Mouse (Mus musculus) G1E (cell line): ENCODE results near the gene Prkar2b. TPM values are rescaled to one million over a fixed set of nuclear protein-coding genes. Genes with fewer than 3 reads are reported as not detected.
A peak's percentile ranks its signal among the peaks of the same experiment; 100 is the strongest.

Experiments
- ATAC-seq: 2 replicates; pipeline ENCODE4 v1.8.0; 2016; ENCODE audit warnings: mild to moderate bottlenecking; ENCODE audit not compliant: insufficient number of reproducible peaks, poor library complexity, low FRiP score, severe bottlenecking; ENCODE audit errors: extremely low read depth
- DNase-seq: peaks from one replicate; pipeline ENCODE4 v3.0.0; 2012; ENCODE audit warnings: low spot score
- H3K27me3 ChIP-seq: 2 replicates; pipeline ENCODE4 v1.6.1; 2012; ENCODE audit warnings: mild to moderate bottlenecking, low read length, inconsistent platforms; ENCODE audit not compliant: insufficient read depth
- H3K36me3 ChIP-seq: replicated peaks from 2 replicates; pipeline ENCODE3; 2012; ENCODE audit warnings: mild to moderate bottlenecking, inconsistent platforms
- H3K4me1 ChIP-seq: 2 replicates; pipeline ENCODE4 v1.6.1; 2012; ENCODE audit warnings: low read depth, low read length, inconsistent platforms, mixed read lengths; ENCODE audit not compliant: insufficient read depth
- H3K4me3 ChIP-seq: 2 replicates; pipeline ENCODE4 v1.5.1; 2012; ENCODE audit warnings: low read depth, mild to moderate bottlenecking, inconsistent platforms, low read length, moderate library complexity, mixed read lengths
- H3K9me3 ChIP-seq: replicated peaks from 2 replicates; pipeline ENCODE4 v1.6.1; 2012; ENCODE audit warnings: inconsistent platforms
- CTCF ChIP-seq: IDR thresholded peaks from 2 replicates; pipeline ENCODE4 v1.5.1; 2012; ENCODE audit warnings: low read depth, low read length, inconsistent platforms, mixed read lengths
- GATA1 ChIP-seq: IDR thresholded peaks from 2 replicates; pipeline ENCODE4 v1.6.1; 2012; ENCODE audit warnings: borderline replicate concordance, low read length, inconsistent platforms, mixed read lengths
- GATA2 ChIP-seq: IDR thresholded peaks from 2 replicates; pipeline ENCODE4 v1.6.1; 2012; ENCODE audit warnings: low read depth, low read length, inconsistent platforms, borderline replicate concordance
- POLR2AphosphoS5 ChIP-seq: IDR thresholded peaks from 2 replicates; pipeline ENCODE4 v1.6.1; 2012; ENCODE audit warnings: low read depth, low read length, inconsistent platforms; ENCODE audit not compliant: insufficient replicate concordance
- TAL1 ChIP-seq: conservative IDR thresholded peaks from 2 replicates; pipeline ENCODE4 v1.6.1; 2012; ENCODE audit warnings: low read depth, low read length, inconsistent platforms, mixed read lengths
- polyA plus RNA-seq: library from polyadenylated mRNA; stranded (reverse); fragments of >175 nt; gene quantifications from 2 replicates; pipeline ENCODE4 v1.2.3, GENCODE M21; 2012
- total RNA-seq, 2 experiments: library from RNA; stranded (forward) in 1 of 2; stranded (reverse) in 1 of 2; fragments of 200-1000 nt in 1 of 2; fragments of >200 nt in 1 of 2; fragmentation: Nextera tagmentation in 1 of 2; gene quantifications; 2 replicates each; pipeline ENCODE4 v1.2.3; 2014 to 2017

The Prkar2b gene
- total and polyA plus RNA-seq, 3 experiments, result 179 to 849 (median 524) TPM

DNA sequence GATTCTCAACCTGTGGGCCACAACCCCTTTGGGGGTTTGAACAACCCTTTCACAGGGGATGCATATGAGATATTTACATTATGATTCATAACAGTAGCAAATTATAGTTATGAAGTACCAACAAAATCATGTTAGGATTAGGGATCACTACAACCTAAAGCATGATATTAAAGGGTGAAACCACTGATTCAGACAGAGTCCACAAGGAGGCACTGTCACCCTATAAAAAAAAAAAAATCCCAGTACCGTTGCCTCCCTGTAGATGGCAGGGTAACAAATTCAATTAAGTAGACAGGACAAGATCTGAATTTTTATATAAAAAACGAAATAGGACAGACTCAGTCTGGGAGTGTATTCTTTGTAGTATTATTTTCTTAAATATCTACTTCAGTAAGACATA, 93.6 kb downstream of the Prkar2b start:
- peak; percentile 65 for ATAC-seq
- H3K36me3 ChIP-seq, result peaks cover 80% of the 10 kb centered on the region
- peaks cover 22% of the 10 kb centered on the region for H3K4me1 ChIP-seq
- no peaks in the 10 kb centered on the region for H3K9me3 ChIP-seq
- no peak overlapping the region for H3K4me3 ChIP-seq
- H3K27me3 ChIP-seq, result no peaks in the 10 kb centered on the region
- no peak for TF ChIP-seq TAL1
- TF ChIP-seq GATA2, result no peak
- TF ChIP-seq CTCF, result peak; percentile 59
- TF ChIP-seq GATA1, result no peak
- no peak for TF ChIP-seq POLR2AphosphoS5
- peak; percentile 25 for DNase-seq

DNA sequence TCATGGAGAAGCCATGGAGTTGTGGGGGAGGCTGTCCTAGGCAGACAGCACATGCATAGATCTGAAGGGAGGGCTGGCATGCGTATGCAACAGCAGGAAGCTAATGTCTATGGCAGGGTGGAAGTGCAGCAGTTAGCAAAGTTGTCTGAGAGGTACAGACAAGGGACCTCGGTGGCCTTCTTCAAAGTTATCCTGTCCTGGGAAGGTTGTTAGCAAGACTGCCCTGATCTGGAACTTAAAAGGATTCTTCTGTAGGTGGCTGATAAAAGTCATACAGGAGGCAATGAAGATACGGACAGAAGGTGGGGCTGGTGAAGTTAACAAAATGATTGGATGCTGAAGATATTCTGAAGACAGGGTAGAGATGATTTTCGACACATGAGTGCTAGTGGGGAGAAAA, 94.7 kb downstream of the Prkar2b start:
- DNase-seq (no peak), ATAC-seq (no peak)
- no peak overlapping the region for H3K4me3 ChIP-seq
- H3K9me3 ChIP-seq, result no peaks in the 10 kb centered on the region
- TF ChIP-seq CTCF (no peak), POLR2AphosphoS5 (no peak), TAL1 (no peak), GATA2 (no peak), GATA1 (no peak)
- H3K4me1 ChIP-seq, result peaks cover 22% of the 10 kb centered on the region
- H3K36me3 ChIP-seq, result peaks cover 80% of the 10 kb centered on the region
- no peaks in the 10 kb centered on the region for H3K27me3 ChIP-seq

DNA sequence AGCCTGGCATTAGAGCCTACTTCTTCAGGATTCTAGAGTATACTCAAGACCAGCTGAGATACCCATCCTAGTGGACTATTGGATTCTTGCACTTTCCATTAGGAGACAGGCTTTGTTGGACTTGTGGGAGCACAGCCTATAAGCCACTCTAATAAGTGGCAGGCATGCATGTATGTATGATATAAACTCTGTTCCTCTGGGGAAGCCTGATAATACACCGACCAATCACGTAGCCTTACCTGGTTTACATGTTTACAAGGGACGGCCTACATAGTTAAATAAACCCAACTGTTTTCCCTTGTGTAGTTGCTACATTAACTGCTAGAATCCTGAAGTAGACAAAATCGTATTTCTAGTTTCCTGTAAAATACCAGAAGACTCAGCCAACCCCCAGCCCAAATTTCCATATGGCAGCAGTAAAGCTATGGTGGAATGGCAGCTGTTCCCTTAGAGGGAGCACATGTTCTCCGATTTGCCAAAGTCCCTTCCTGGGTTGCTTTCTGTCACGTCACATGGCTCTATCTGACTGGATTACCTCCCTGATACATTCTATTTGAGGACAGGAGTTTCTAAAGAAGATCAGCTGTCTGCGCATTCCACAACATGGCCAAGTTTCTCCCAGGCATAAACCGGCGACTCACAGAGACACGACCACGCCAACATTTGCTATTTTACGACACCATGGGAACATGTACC, 95.4 kb downstream of the Prkar2b start:
- no peak for TF ChIP-seq CTCF
- no peak for TF ChIP-seq GATA1
- no peak for TF ChIP-seq GATA2
- no peak for TF ChIP-seq TAL1
- no peak for TF ChIP-seq POLR2AphosphoS5
- Histone ChIP-seq H3K27me3 (no peaks in the 10 kb centered on the region), H3K4me3 (no peak overlapping the region), H3K36me3 (peaks cover 80% of the 10 kb centered on the region), H3K9me3 (no peaks in the 10 kb centered on the region), H3K4me1 (peaks cover 22% of the 10 kb centered on the region)
- no peak for DNase-seq
- no peak for ATAC-seq

DNA sequence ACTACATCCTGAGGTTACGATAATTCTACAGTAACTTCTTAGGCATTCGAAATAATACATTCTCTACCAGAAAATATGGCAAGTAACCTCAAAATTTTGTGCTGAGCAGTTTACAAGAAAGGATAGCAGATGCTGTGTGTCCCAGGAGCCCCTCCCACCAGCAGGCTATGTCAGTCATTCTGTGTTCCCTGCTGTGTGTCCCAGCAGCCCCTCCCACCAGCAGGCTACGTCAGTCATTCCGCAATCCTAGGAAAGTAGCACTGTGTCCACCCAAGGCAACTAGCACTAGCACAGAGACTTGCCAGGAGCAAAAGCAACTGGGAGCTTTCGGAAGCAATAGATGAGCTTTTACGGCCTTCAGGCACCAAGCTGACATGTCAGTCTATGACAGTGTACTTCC, 97.0 kb downstream of the Prkar2b start:
- no peaks in the 10 kb centered on the region for H3K27me3 ChIP-seq
- no peak for ATAC-seq
- no peak for DNase-seq
- peaks cover 17% of the 10 kb centered on the region for H3K4me1 ChIP-seq
- TF ChIP-seq CTCF (no peak), GATA2 (no peak), POLR2AphosphoS5 (no peak), TAL1 (no peak), GATA1 (no peak)
- H3K36me3 ChIP-seq, result peaks cover 78% of the 10 kb centered on the region
- no peaks in the 10 kb centered on the region for H3K9me3 ChIP-seq
- H3K4me3 ChIP-seq, result no peak overlapping the region

DNA sequence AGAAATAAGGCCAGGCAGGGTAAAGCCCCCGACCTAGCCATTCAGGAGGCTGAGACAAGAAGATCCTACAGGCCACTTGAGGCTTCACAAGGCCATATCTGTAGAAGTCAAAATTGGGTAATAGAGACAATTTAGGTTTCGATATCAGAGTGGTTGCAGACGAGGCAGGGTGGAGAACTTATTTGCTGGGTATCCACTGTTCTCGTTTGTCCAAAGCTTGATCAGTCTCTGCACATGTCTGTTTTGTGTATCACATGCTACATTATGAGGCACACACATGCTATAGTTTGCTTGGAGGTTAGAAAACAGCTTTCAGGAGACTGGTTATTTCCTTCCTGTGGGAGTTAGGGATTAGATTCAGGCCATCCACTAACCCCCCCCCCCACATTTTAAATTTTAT, 105.3 kb downstream of the Prkar2b start:
- Histone ChIP-seq H3K27me3 (no peaks in the 10 kb centered on the region), H3K4me3 (no peak overlapping the region), H3K36me3 (peaks cover 34% of the 10 kb centered on the region), H3K4me1 (peaks cover 4% of the 10 kb centered on the region), H3K9me3 (no peaks in the 10 kb centered on the region)
- ATAC-seq (no peak), DNase-seq (no peak)
- TF ChIP-seq GATA1, result no peak
- TF ChIP-seq TAL1, result no peak
- TF ChIP-seq CTCF, result no peak
- TF ChIP-seq POLR2AphosphoS5, result no peak
- no peak for TF ChIP-seq GATA2

DNA sequence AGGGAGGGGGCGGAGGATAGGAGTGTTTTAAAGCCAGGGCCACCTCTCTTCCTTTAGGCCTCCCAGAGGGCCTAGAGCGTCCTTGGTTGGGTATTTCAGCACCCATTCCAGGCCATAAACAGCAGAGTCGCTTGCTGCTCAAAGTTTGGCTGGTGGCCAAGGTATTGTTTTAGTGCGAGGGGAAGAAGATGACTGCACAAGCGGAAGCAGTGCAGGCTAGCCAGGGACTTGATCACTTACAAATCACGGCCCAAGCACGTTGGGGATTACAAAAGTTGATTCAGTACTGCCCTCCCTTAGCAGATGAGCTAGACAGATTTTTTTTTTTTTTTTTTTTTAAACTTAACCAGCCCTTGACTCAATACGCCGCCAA, 110.5 kb downstream of the Prkar2b start:
- no peaks in the 10 kb centered on the region for H3K9me3 ChIP-seq
- TF ChIP-seq GATA2 (no peak), GATA1 (no peak), POLR2AphosphoS5 (no peak), CTCF (no peak), TAL1 (no peak)
- H3K27me3 ChIP-seq, result no peaks in the 10 kb centered on the region
- DNase-seq, result no peak
- H3K4me1 ChIP-seq, result peaks cover 22% of the 10 kb centered on the region
- no peak for ATAC-seq
- H3K4me3 ChIP-seq, result peak overlapping the region; percentile 86
- H3K36me3 ChIP-seq, result peaks cover 10% of the 10 kb centered on the region
